Mouse (Mus musculus) liver, embryonic 14.5 days (tissue): Measurements from ENCODE around the gene Fgfr2. TPM values are rescaled to one million over a fixed set of nuclear protein-coding genes. Genes with fewer than 3 reads are reported as not detected.

Source experiments
- ATAC-seq: fragments of 200-750 bp; cut with Nextera tagmentation; 2 replicates; pipeline ENCODE4 v1.8.0; 2017; ENCODE audit warnings: moderate number of reproducible peaks, mild to moderate bottlenecking, moderate library complexity; ENCODE audit not compliant: insufficient read depth
- DNase-seq, 3 experiments: peaks; one replicate each; pipeline ENCODE4 v3.0.0-alpha.2; 2012 to 2013; ENCODE audit warnings: low read depth in 3 of 3, low spot score in 3 of 3
- H3K27ac ChIP-seq: fragments of 300-500 bp; sonication (generic); 2 replicates; pipeline ENCODE4 v1.5.1; 2014; ENCODE audit warnings: moderate library complexity, mild to moderate bottlenecking, control low read depth, inconsistent platforms
- H3K27me3 ChIP-seq: fragments of 300-500 bp; sonication (generic); 2 replicates; pipeline ENCODE4 v1.6.1; 2014; ENCODE audit warnings: mild to moderate bottlenecking, low read length, moderate library complexity; ENCODE audit not compliant: control insufficient read depth, insufficient read depth
- H3K36me3 ChIP-seq: fragments of 300-500 bp; sonication (generic); replicated peaks from 2 replicates; pipeline ENCODE4 v1.6.1; 2014; ENCODE audit warnings: low read depth; ENCODE audit not compliant: control insufficient read depth, insufficient read depth
- H3K4me1 ChIP-seq, 2 experiments: fragments of 200-500 bp in 1 of 2; fragments of 300-500 bp in 1 of 2; sonication (generic) in 1 of 2; replicated peaks; 2 replicates each; pipeline ENCODE4 v1.6.1; 2012 to 2014; ENCODE audit warnings: antibody characterized with exemption in 1 of 2, inconsistent platforms in 1 of 2, low read length in 1 of 2; ENCODE audit not compliant: control insufficient read depth in 2 of 2, insufficient read depth in 2 of 2
- H3K4me2 ChIP-seq: fragments of 300-500 bp; sonication (generic); 2 replicates; pipeline ENCODE4 v1.6.1; 2014; ENCODE audit warnings: low read depth, mild to moderate bottlenecking, control low read depth, moderate library complexity
- H3K4me3 ChIP-seq, 2 experiments: fragments of 200-500 bp in 1 of 2; fragments of 300-500 bp in 1 of 2; sonication (generic) in 1 of 2; 2 replicates each; pipeline ENCODE4 v1.5.1; 2012 to 2014; ENCODE audit warnings: low read depth in 2 of 2, low read length in 2 of 2, mild to moderate bottlenecking in 2 of 2, control low read depth in 1 of 2, inconsistent platforms in 1 of 2, moderate library complexity in 1 of 2; ENCODE audit not compliant: insufficient read depth in 1 of 2
- H3K9ac ChIP-seq: fragments of 300-500 bp; sonication (generic); replicated peaks from 2 replicates; pipeline ENCODE4 v1.6.1; 2014; ENCODE audit warnings: mild to moderate bottlenecking, control low read depth, moderate library complexity
- H3K9me3 ChIP-seq: fragments of 300-500 bp; sonication (generic); 2 replicates; pipeline ENCODE4 v1.6.1; 2016; ENCODE audit warnings: low read length, mixed read lengths; ENCODE audit not compliant: control insufficient read depth
- CTCF ChIP-seq: IDR thresholded peaks from 2 replicates; pipeline ENCODE4 v1.5.1; 2016; ENCODE audit warnings: antibody characterized with exemption, low read depth, control low read depth
- EP300 ChIP-seq: IDR thresholded peaks from 2 replicates; pipeline ENCODE4 v1.6.1; 2016; ENCODE audit warnings: antibody characterized with exemption, low read depth
- WGBS: fragments of 180-500 bp; shearing (Covaris S2); extraction: QIAGEN DNeasy Blood & Tissue Kit; methylation state at CpG from one replicate; pipeline ENCODE4 v1.1.7; 2014; ENCODE audit not compliant: insufficient replicate concordance; 5-methylcytosine and 5-hydroxymethylcytosine counted together
- polyA plus RNA-seq, 2 experiments: library from polyadenylated mRNA; depleted of rRNA in 1 of 2; stranded (reverse) in 1 of 2; unstranded in 1 of 2; fragments of >200 nt; fragmentation: Nextera tagmentation in 1 of 2; extraction: Ambion mirVana in 1 of 2; gene quantifications; 2 replicates each; pipeline versions ENCODE4 v1.2.1 to v1.2.3; 2012 to 2014

Gene Fgfr2
- polyA plus RNA-seq, 2 experiments: 7.9 to 8.8 TPM

DNA sequence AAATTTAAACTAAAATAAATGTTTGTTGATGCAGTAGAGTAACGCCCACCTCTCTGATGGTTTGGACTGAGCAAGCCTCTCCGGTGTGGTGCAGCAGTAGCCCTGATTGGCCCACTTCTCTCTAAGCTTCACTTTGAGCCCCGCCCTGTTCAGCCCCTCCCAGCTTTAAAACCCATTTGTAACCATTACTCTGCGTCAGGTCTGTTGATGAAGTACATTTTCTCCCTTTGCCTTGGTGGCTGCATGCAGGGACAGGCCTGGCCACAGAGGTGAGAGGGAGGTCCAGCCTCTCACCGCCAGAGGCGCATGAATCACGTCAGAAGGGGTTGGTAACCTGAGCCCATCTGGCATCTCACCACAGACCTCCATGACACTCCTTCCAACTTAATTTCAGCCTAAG is 1513.5 kb downstream of the Fgfr2 start:
- TF ChIP-seq EP300 (no peak), CTCF (no peak)
- H3K4me2 ChIP-seq: no peak overlapping the region
- 37% methylated on average over 7 of the region's 7 CpGs for whole genome bisulfite sequencing

DNA sequence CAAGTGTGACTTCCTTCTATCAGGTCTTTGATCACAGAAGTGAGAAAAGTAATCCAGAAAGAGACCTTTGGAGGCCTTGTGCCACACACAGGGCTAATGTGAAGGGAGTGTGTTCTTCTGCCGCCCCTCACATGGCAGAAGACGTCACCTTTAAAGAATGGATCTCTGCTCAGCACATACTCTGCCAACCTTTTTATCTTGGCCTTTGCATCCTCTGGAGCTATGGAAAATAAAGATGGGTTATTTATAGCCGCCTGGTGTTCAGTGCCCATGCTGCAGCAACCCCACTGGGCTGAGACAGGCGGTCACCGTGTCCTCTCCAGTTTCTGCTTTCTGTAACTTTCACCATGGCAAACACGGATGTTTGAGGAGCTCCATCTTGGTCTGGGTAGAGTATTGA is 1515.1 kb downstream of the Fgfr2 start:
- H3K4me2 ChIP-seq: no peak overlapping the region
- H3K4me1 ChIP-seq: no peaks in the 10 kb centered on the region
- no peak overlapping the region for H3K4me3 ChIP-seq
- H3K27ac ChIP-seq: no peak overlapping the region
- H3K27me3 ChIP-seq: no peaks in the 10 kb centered on the region
- DNase-seq (no peak), ATAC-seq (no peak)
- no peaks in the 10 kb centered on the region for H3K36me3 ChIP-seq
- H3K9ac ChIP-seq: no peak overlapping the region
- H3K9me3 ChIP-seq: no peaks in the 10 kb centered on the region
- WGBS: 62% methylated on average over 6 of the region's 6 CpGs
- TF ChIP-seq EP300 (no peak), CTCF (no peak)

More for the DNA sequence above, 1513.5 kb downstream of the Fgfr2 start:
- no peaks in the 10 kb centered on the region for H3K27me3 ChIP-seq
- H3K4me3 ChIP-seq: no peak overlapping the region
- ATAC-seq (no peak), DNase-seq (no peak)
- no peaks in the 10 kb centered on the region for H3K36me3 ChIP-seq
- H3K9ac ChIP-seq: no peak overlapping the region
- H3K27ac ChIP-seq: no peak overlapping the region
- H3K9me3 ChIP-seq: no peaks in the 10 kb centered on the region
- H3K4me1 ChIP-seq: no peaks in the 10 kb centered on the region

DNA sequence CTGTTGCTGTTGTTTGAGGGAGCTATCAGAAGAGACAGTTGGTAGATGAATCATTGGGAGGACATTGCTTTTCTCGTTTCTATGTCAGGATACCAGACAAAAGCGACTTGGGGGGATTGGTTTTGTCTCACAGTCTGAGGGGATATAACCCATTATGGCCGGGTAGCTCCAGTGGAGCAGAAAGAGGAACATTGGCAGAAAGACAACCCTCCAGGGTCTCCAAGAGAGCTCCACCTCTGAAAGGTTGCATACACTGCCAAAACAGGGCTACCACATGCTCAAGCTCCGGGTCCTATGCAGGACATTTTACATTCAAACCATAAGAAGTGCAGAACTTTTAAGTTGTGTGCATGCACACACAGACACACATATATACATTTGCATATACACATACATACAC is 1517.7 kb downstream of the Fgfr2 start:
- ATAC-seq (no peak), DNase-seq (no peak)
- Histone ChIP-seq H3K27me3 (no peaks in the 10 kb centered on the region), H3K4me1 (no peaks in the 10 kb centered on the region), H3K36me3 (no peaks in the 10 kb centered on the region), H3K4me3 (no peak overlapping the region), H3K9me3 (no peaks in the 10 kb centered on the region), H3K9ac (no peak overlapping the region), H3K4me2 (no peak overlapping the region), H3K27ac (no peak overlapping the region)
- TF ChIP-seq EP300 (no peak), CTCF (no peak)
- 31% methylated on average over 4 of the region's 4 CpGs for WGBS

DNA sequence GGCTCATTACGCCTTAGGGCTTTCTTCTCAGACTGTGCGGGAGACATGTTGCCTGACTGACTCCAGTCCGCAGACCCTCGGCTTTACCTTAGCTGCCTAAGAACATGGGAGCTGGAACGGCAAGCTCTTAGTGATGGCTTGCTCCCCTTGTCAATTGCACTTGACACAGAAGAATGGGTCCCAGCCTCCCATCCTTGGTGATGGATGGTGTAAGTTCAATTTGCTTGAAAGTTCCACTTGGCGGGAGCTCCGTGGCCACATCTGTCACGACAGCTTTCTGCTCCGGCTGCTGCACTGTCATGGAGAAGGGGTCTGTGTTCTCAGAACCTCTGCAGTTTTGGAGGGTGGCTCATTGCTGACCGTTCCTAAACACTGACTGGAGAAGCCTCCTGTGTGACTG is 1518.2 kb downstream of the Fgfr2 start:
- H3K36me3 ChIP-seq: no peaks in the 10 kb centered on the region
- WGBS: 70% methylated on average over 10 of the region's 10 CpGs
- no peak overlapping the region for H3K4me3 ChIP-seq
- no peak for TF ChIP-seq CTCF
- TF ChIP-seq EP300: no peak
- no peak overlapping the region for H3K27ac ChIP-seq
- no peak for ATAC-seq
- no peaks in the 10 kb centered on the region for H3K9me3 ChIP-seq
- no peaks in the 10 kb centered on the region for H3K4me1 ChIP-seq
- no peak overlapping the region for H3K9ac ChIP-seq
- no peak overlapping the region for H3K4me2 ChIP-seq
- no peaks in the 10 kb centered on the region for H3K27me3 ChIP-seq
- DNase-seq: no peak

DNA sequence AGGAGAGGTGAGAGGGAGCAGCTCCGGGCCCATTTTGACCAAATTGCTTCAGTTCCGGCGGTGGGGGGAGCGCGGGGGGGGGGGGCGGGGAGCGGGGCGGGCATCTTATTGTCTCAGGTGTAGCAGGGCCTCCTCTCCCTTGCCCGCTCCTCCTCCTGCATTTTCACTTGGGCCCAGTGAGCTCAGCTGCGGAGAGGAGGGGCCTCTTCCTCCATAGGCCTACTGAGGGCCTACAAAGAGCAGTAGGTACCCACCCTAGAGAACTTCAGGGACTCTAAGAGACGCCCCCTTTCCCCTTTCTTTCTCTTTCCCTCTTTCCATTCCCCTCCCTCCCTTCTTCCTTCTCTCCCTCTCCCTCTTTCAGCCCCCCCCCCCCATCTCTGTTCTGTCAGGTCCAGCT is 1520.0 kb downstream of the Fgfr2 start:
- no peak overlapping the region for H3K27ac ChIP-seq
- H3K36me3 ChIP-seq: no peaks in the 10 kb centered on the region
- no peak overlapping the region for H3K4me3 ChIP-seq
- DNase-seq (no peak), ATAC-seq (no peak)
- no peaks in the 10 kb centered on the region for H3K4me1 ChIP-seq
- no peak for TF ChIP-seq EP300
- TF ChIP-seq CTCF: no peak
- no peaks in the 10 kb centered on the region for H3K9me3 ChIP-seq
- no peak overlapping the region for H3K4me2 ChIP-seq
- 5% methylated on average over 9 of the region's 11 CpGs for WGBS
- no peaks in the 10 kb centered on the region for H3K27me3 ChIP-seq
- H3K9ac ChIP-seq: no peak overlapping the region

DNA sequence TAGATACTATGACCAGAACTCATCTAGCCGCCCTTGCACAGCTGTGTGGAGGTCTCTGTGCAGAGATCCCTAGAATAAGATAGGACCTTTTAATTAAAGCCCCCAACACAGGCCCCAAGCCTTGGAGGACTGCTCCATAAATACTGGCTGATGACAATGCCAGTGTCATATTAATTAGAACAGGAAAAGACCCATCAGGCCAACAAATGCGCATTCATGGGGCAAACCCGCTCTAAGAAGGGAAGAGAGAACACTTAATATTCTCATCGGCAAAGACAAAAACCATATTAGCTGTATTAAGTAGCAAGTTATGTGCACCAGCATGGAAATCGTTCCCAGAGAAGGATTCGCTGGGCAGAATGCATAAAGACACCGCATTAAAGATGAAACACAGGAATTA is 1521.0 kb downstream of the Fgfr2 start:
- no peak overlapping the region for H3K4me3 ChIP-seq
- H3K4me1 ChIP-seq: no peaks in the 10 kb centered on the region
- TF ChIP-seq CTCF (no peak), EP300 (no peak)
- no peaks in the 10 kb centered on the region for H3K36me3 ChIP-seq
- H3K9me3 ChIP-seq: no peaks in the 10 kb centered on the region
- 72% methylated on average over 7 of the region's 7 CpGs for WGBS
- H3K27me3 ChIP-seq: no peaks in the 10 kb centered on the region
- DNase-seq: no peak
- no peak for ATAC-seq
- no peak overlapping the region for H3K9ac ChIP-seq
- no peak overlapping the region for H3K4me2 ChIP-seq
- no peak overlapping the region for H3K27ac ChIP-seq
